Mouse (Mus musculus) monocyte, adult 2 months (primary cell): ENCODE data around the gene Med22.
"Not testable (repeated sequence)": the region's sequence is repeated elsewhere in the genome, so short reads cannot be mapped to it uniquely, and the experiment has no call there.

Experiments
- DNase-seq, 2 experiments: peaks; one replicate each; pipeline ENCODE4 v3.0.0; 2022; ENCODE audit warnings: low spot score in 2 of 2, low read depth in 1 of 2

Med22 gene

GRCm38 (mm10) chr2:26919684-26920083, 9.2 kb upstream of the Med22 start:
- DNase-seq = no peak

- DNase-seq = no peak
These were observed 6.3 kb upstream of the Med22 start for GRCm38 (mm10) chr2:26916738-26917137.

- DNase-seq = peak; percentile 57 to 69
These were observed 5.7 kb upstream of the Med22 start, which contains the start of the genes Surf2 and Surf1 for GRCm38 (mm10) chr2:26915927-26916728. Gene Surf2, plus strand, starts transcription at chr2:26916367. Gene Surf1, minus strand, starts transcription at chr2:26916530.

- no peak for DNase-seq
These were observed 3.9 kb upstream of the Med22 start for GRCm38 (mm10) chr2:26914148-26914941.

- DNase-seq = no peak
These were observed 3.1 kb upstream of the Med22 start for GRCm38 (mm10) chr2:26913416-26914147.

- DNase-seq = no peak
These were observed 1.8 kb upstream of the Med22 start for GRCm38 (mm10) chr2:26912253-26912770.

GRCm38 (mm10) chr2:26910994-26911765, 703 bp upstream of the Med22 start:
- no peak for DNase-seq

- no peak for DNase-seq
These were observed 1.1 kb downstream of the Med22 start for GRCm38 (mm10) chr2:26909387-26909784.

GRCm38 (mm10) chr2:26908710-26909386, 1.6 kb downstream of the Med22 start:
- no peak for DNase-seq

- no peak for DNase-seq
These were observed 3.4 kb downstream of the Med22 start for GRCm38 (mm10) chr2:26907109-26907508.

GRCm38 (mm10) chr2:26906431-26906830, 4.0 kb downstream of the Med22 start:
- DNase-seq = no peak

- DNase-seq = no peak
These were observed 4.5 kb downstream of the Med22 start for GRCm38 (mm10) chr2:26905936-26906335.

- no peak for DNase-seq
These were observed 7.2 kb downstream of the Med22 start for GRCm38 (mm10) chr2:26903311-26903710.

- DNase-seq = peak; percentile 79 to 84
These were observed 7.8 kb downstream of the Med22 start, which contains the start of gene Surf6 for GRCm38 (mm10) chr2:26902467-26903220. Gene Surf6, minus strand, starts transcription at chr2:26902879.

GRCm38 (mm10) chr2:26901834-26902400, 8.6 kb downstream of the Med22 start:
- no peak for DNase-seq

GRCm38 (mm10) chr2:26900731-26901130, 9.7 kb downstream of the Med22 start:
- DNase-seq = no peak

GRCm38 (mm10) chr2:26895898-26896297, 14.6 kb downstream of the Med22 start:
- no peak for DNase-seq

- not testable (repeated sequence) for DNase-seq
These were observed 24.3 kb downstream of the Med22 start for GRCm38 (mm10) chr2:26886170-26886569.

- not testable (repeated sequence) for DNase-seq
These were observed 24.9 kb downstream of the Med22 start for GRCm38 (mm10) chr2:26885541-26885940.
